Mouse (Mus musculus) adipose tissue, adult 10 weeks (tissue): Measurements from ENCODE around the gene Ccdc9b. TPM values are rescaled to one million over a fixed set of nuclear protein-coding genes. Genes with fewer than 3 reads are reported as not detected.

Source experiments
- polyA plus RNA-seq: library from polyadenylated mRNA; stranded (reverse); fragments of 350-450 nt; fragmentation: Illumina TruSeq; extraction: RNeasy Lipid Tissue Mini Kit (QIAGEN cat#74804); gene quantifications from one replicate; pipeline ENCODE4 v1.2.3, GENCODE M21; 2014; ENCODE audit warnings: low read depth, low replicate concordance

Ccdc9b gene
- polyA plus RNA-seq, result 13.0 TPM

DNA sequence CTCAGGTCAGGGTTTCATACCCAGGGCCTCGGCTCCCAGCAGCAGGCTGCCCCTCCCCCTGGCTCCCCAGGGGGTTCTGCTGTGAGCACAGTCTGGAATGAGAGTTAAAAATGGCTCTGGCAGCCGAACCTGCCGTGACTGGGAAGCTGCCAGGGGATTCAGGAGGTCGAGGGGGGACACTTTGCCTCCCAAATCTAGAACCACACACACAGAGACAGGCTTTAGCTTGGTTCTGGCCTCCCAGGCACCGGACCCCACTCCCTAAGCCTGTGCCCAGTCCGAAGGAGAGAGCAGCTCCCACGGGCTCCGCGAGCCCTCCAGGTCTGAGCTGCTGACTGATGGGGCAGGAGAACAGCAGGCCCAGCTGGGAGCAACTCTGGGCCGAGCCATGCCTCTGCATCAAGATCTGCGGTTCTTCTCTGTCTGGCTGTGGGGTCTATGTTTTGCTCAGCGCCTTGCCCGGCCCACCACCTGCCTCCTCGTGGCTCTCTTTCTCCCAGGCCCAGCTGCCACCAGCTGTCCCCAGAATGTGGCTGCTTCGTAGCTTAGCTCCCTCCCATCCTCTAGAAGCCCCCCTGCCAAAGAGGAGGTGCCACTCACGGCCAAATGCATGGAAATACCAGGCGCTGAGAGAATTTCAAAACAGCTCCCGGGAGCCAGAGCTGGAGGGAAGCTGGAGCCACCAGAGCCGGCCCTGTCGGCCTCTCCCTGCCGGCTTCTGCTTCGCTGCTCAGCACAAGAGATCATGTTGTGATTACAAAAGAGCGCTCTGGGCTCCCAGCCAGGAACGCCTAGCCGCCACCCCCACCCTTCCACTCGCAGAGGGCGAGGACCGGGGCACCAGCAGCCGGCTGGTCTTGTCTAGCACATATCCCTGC lies at the start of gene Ccdc9b:
Gene Ccdc9b, minus strand, starts transcription at position 756 of the 878 bp plus-strand sequence.

DNA sequence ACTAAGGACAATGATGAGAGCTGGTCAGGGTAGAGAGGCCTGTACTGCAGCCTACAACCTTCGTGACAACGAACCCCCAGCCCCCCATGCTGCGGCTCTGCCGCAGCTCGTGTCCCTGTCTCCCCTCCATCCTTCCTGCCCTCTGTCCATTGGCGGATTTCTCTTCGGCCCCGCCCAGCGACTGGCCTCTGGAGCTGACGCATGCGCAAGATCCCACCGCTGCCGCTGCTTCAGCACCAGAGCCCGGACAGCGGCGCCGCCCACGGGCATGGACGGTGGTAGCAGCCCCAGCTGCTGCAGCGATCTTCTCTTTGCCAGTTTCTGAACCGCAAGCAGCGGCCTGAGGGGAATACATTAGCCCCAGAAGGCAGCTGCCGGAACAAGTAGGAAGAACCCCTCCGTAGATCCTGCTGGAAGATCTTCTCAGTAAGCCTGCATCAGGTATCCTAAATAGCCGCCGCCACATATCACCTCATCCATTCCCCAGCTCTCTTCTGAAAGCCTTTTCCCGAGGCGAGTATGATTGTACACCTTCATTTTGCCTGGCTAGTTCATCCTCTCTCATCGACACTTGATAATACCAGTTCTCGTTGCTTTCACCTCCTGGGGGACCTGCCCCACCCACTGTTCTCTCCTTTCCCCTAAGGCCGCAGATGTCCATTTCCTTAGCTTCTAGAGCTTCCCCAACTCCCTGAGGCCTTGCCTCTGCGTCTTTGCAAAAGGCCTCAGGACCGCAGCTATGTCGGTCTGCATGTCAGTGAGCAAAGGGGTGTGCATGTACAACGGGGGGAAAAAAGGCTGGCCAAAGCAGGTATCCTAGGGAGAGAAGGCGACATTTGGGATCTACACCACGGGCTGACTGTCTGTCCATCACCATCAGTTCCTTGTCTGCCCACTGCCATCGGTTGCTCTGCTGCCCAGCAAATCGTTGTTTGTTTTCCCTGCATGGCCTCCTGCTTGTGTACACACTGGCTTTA lies 17.3 kb upstream of the Ccdc9b start, which contains the start of gene Disp2:
Gene Disp2, plus strand, starts transcription at position 216 of the 977 bp plus-strand sequence.

DNA sequence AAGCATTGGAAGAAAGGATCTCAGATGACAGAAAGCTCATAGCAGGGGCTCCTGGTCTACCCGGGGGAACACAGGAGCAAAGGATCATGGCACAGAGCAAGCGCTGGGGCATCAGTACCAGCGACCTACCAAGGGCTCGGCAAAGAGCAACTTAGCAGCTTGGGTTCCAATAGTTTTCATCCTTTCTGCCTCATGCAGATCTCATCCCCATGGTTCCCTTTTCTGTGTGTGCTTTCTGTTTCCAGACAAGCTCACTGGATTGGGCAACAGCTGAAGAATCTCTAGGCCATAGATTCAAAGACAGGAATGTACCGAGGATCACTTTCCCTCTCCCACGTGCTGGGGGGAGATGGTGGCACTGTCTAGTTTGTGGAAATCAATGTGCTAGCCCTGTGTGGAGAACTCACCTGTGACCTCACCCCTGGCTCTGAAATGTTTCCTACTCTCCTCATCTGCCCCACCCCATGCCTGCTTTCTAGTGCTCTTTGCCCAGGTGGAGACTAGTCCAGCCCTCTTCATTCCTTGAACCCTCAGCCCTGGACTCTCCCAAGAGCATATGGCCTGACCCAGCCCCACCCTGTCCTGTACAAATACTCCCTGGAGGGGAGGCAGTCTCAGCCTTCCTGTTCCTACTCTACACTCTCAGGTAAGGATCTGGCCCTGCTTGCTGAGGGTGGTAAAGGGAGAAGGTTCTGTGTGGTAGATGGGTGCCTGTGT lies 9.9 kb upstream of the Ccdc9b start, which contains the start of gene Phgr1:
Gene Phgr1, plus strand, starts transcription at position 612 of the 717 bp plus-strand sequence.

DNA sequence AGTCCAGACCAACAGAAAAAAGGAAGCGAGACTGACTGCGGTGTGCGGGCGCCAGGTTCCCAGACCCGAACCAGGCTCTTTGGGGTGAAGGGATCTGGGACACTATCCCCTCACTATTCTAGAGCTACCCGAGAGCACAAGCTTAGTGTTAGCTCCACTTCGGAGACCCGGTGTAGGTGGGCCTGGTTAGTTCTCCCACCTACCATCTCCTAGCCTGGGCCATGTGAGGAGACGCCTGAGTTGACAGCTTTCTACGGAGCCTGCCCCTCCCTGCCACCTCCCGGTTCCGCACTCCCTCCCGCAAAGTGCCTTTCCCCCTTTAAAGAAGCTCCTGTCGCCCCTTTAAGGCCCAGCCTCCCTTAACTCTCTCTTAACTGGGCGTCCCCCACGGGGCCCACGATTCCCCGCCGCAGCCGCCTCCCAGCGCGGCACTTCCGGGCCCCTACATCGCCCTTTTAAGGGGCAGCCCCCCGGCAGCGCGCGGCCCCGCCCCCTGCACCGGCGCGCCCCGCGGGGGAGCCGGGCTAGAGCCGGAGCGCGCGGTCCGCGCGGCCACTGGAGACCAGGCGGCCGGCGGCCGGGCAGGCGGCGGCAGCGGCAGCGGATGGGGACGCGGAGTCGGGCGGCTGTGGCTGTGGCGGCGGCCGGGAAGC lies 17.1 kb downstream of the Ccdc9b start, which contains the start of gene Inafm2:
Gene Inafm2, plus strand, starts transcription at position 527 of the 653 bp plus-strand sequence.

DNA sequence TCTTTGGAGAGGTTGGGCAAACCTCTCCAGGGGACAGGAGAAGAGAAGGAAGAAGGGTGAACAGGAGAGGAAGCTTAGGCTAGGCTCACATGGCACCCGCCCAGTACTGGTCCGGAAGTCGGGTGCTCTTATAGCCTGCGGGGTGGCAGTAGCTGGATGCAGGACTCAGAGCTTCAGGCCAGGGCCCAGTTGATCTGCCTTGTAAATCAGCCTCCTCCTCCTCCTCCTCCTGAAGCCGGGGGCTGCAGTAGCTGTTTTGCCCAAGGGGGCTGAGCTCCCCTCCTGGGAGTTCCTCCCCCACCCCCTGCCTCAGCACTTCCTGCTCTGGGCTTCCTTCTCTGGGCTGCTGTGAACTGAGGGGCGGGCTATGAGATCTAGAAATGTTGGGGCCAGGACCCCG lies 34.1 kb downstream of the Ccdc9b start, which contains the start of gene Plcb2:
Gene Plcb2, minus strand, starts transcription at position 102 of the 400 bp plus-strand sequence.

Other genes starting within 250 kb of the Ccdc9b start
- gene Bmf, start 213.0 kb downstream of the Ccdc9b start, polyA plus RNA-seq, result 19.4 TPM
- 2.7 TPM for gene Bub1b, start 164.4 kb downstream of the Ccdc9b start, polyA plus RNA-seq
- 1.5 TPM for gene Pak6, start 99.4 kb downstream of the Ccdc9b start, polyA plus RNA-seq
- gene Ankrd63, start 58.7 kb downstream of the Ccdc9b start, polyA plus RNA-seq, result not detected
- gene Plcb2, start 34.2 kb downstream of the Ccdc9b start, polyA plus RNA-seq, result 1.7 TPM
- 20.1 TPM for gene Inafm2, start 16.9 kb downstream of the Ccdc9b start, polyA plus RNA-seq
- not detected for gene Phgr1, start 10.1 kb upstream of the Ccdc9b start, polyA plus RNA-seq
- gene Disp2, start 17.1 kb upstream of the Ccdc9b start, polyA plus RNA-seq, result 1.5 TPM
- gene Knstrn, start 51.3 kb upstream of the Ccdc9b start, polyA plus RNA-seq, result 6.8 TPM
- gene Ivd, start 99.3 kb upstream of the Ccdc9b start, polyA plus RNA-seq, result 187 TPM
- 24.3 TPM for gene Bahd1, start 137.7 kb upstream of the Ccdc9b start, polyA plus RNA-seq
- 7.8 TPM for gene Chst14, start 163.8 kb upstream of the Ccdc9b start, polyA plus RNA-seq